Comparison of ENCODE assay signal across 11 mouse cellular contexts in the genomic region with DNA sequence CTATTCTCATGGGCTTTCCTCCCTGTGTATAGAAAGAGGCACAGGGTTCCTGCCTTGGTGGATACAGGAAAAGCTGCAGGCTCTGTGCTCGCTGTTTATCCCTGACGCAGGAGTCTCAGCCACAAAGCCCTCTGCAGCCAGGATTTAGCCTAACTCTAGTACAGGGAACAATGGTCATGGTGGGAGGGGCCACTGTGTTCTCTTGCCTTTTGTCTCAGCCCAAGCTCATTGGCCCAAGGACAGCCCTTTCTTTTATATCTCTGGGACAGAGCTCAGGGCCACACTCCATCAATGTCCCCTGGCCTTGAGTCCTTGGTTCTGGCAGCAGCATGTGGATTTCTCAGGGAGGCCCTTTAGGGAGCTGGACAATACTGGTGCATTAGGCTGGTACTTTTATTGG.
DNase-seq lines count a peak whose midpoint lies in the region; ATAC-seq and TF ChIP-seq lines count a peak whose summit lies in the region.
"Had no signal": no experiment of that assay in that cellular context is flagged by ENCODE, and none has a peak within 500 bp of the region (broad histone marks: within the 10 kb centered on the region; RNA-seq: fewer than 3 reads in every experiment).

No protein-coding gene starts in this region.

- no peak for ATAC-seq in kidney, embryonic 14.5 days (ENCODE audit: low FRiP score, low TSS enrichment)
- no peak for ATAC-seq in liver, embryonic 12.5 days
- ATAC-seq: forebrain, embryonic 13.5 days had no signal

- H3K27me3 ChIP-seq in kidney, embryonic 14.5 days (ENCODE audit: control insufficient read depth, insufficient read depth, low read length), result no peaks in the 10 kb centered on the region
- H3K27me3 ChIP-seq in liver, embryonic 12.5 days (replicated peaks), result no peaks in the 10 kb centered on the region
- H3K27me3 ChIP-seq: liver, embryonic 15.5 days had no signal

- no peaks in the 10 kb centered on the region for H3K9me3 ChIP-seq in kidney, embryonic 14.5 days (ENCODE audit: control insufficient read depth, low read length)
- no peaks in the 10 kb centered on the region for H3K9me3 ChIP-seq in liver, embryonic 12.5 days (replicated peaks)
- H3K9me3 ChIP-seq: forebrain, embryonic 13.5 days; liver, embryonic 15.5 days had no signal

- no peak overlapping the region for H3K27ac ChIP-seq in kidney, embryonic 14.5 days (ENCODE audit: low read depth, low read length)
- no peak overlapping the region for H3K27ac ChIP-seq in liver, embryonic 12.5 days
- no peak overlapping the region for H3K27ac ChIP-seq in left cerebral cortex, adult 2 months
- H3K27ac ChIP-seq: forebrain, embryonic 13.5 days; liver, embryonic 15.5 days had no signal

- no peak overlapping the region for H3K4me2 ChIP-seq in kidney, embryonic 14.5 days (replicated peaks; ENCODE audit: low read depth, low read length)
- no peak overlapping the region for H3K4me2 ChIP-seq in liver, embryonic 12.5 days
- H3K4me2 ChIP-seq: forebrain, embryonic 13.5 days; liver, embryonic 15.5 days had no signal

- intact Hi-C loops in left cerebral cortex, adult 2 months (cut with DNase I), result no loop called here

- TF ChIP-seq CTCF in left cerebral cortex, adult 2 months (IDR thresholded peaks at IDR 0.05), result no peak

- no peak overlapping the region for H3K9ac ChIP-seq in kidney, embryonic 14.5 days (ENCODE audit: low read depth, low read length)
- H3K9ac ChIP-seq in liver, embryonic 12.5 days, result no peak overlapping the region
- H3K9ac ChIP-seq: forebrain, embryonic 13.5 days; liver, embryonic 15.5 days had no signal

- peak; percentile 5 to 10 for DNase-seq in kidney, postnatal 36 days
- DNase-seq in adrenal gland, postnatal 10 days, result peak; percentile 80
- DNase-seq in embryo, embryonic 11 days, result peak; percentile 26
- DNase-seq in lung, postnatal 10 days, result peak; percentile 59
- no peak for DNase-seq in left cerebral cortex, adult 2 months (ENCODE audit: extremely low spot score in 1 of 2, low spot score in 2 of 2)
- DNase-seq: kidney, adult 8-10 months; right cerebral cortex, postnatal 25 days had no signal

- no peaks in the 10 kb centered on the region for H3K36me3 ChIP-seq in kidney, embryonic 14.5 days (ENCODE audit: control insufficient read depth, insufficient read depth, low read length)
- H3K36me3 ChIP-seq in liver, embryonic 12.5 days, result no peaks in the 10 kb centered on the region
- H3K36me3 ChIP-seq: liver, embryonic 15.5 days had no signal

- no peak overlapping the region for H3K4me3 ChIP-seq in kidney, embryonic 14.5 days (ENCODE audit: low read length)
- no peak overlapping the region for H3K4me3 ChIP-seq in liver, embryonic 12.5 days
- no peak overlapping the region for H3K4me3 ChIP-seq in left cerebral cortex, adult 2 months
- H3K4me3 ChIP-seq: forebrain, embryonic 13.5 days; liver, embryonic 15.5 days had no signal

- peaks cover 8% of the 10 kb centered on the region for H3K4me1 ChIP-seq in kidney, embryonic 14.5 days (ENCODE audit: control insufficient read depth, insufficient read depth, low read length)
- peaks cover 6% of the 10 kb centered on the region; the same call in 1 of the 2 replicates for H3K4me1 ChIP-seq in liver, embryonic 12.5 days

- 74% methylated on average over 2 of the region's 2 CpGs for WGBS in kidney, embryonic 14.5 days
- WGBS in liver, embryonic 12.5 days (ENCODE audit: insufficient replicate concordance), result 71% methylated on average over 2 of the region's 2 CpGs

Comparison
In these comparisons a context has a peak if more than half of its experiments do, and no peak if none do; other contexts are left out.
1. DNase-seq: peak in kidney, postnatal 36 days (2 of 2), adrenal gland, postnatal 10 days (single experiment), embryo, embryonic 11 days (single experiment) and lung, postnatal 10 days (single experiment); none in left cerebral cortex, adult 2 months (0 of 2).